Mouse (Mus musculus): ENCODE measurements around the gene Ramp3.
A peak's percentile ranks its signal among the peaks of the same experiment; 100 is the strongest.

GRCm38 (mm10) chr11:6654903-6655302 lies 3.4 kb upstream of the Ramp3 start:
- TF ChIP-seq POLR2A (IDR thresholded peaks at IDR 0.05; ENCODE audit: extremely low read depth, insufficient read depth, low read length) (no peak), CTCF (IDR thresholded peaks at IDR 0.05; ENCODE audit: extremely low read depth, insufficient read depth, low read length) (peak; percentile 96)
